Mouse (Mus musculus) intestine, postnatal 0 days (tissue): Measurements from ENCODE around the gene Ntrk2. TPM values are rescaled to one million over a fixed set of nuclear protein-coding genes. Genes with fewer than 3 reads are reported as not detected.

Experiments
- ATAC-seq: fragments of 200-750 bp; cut with Nextera tagmentation; 2 replicates; pipeline ENCODE4 v1.8.0; 2017; ENCODE audit warnings: mild to moderate bottlenecking, moderate TSS enrichment, moderate library complexity
- H3K27ac ChIP-seq: fragments of 300-500 bp; sonication (generic); 2 replicates; pipeline ENCODE4 v1.5.1; 2014; ENCODE audit warnings: mild to moderate bottlenecking, low read depth, low read length, moderate library complexity
- H3K27me3 ChIP-seq: fragments of 300-500 bp; sonication (generic); replicated peaks from 2 replicates; pipeline ENCODE4 v1.6.1; 2014; ENCODE audit warnings: low read length, mixed read lengths; ENCODE audit not compliant: control insufficient read depth, insufficient read depth
- H3K36me3 ChIP-seq: fragments of 300-500 bp; sonication (generic); 2 replicates; pipeline ENCODE4 v1.6.1; 2014; ENCODE audit warnings: mild to moderate bottlenecking, moderate library complexity; ENCODE audit not compliant: control insufficient read depth, insufficient read depth
- H3K4me1 ChIP-seq: fragments of 300-500 bp; sonication (generic); replicated peaks from 2 replicates; pipeline ENCODE4 v1.6.1; 2014; ENCODE audit warnings: antibody characterized with exemption, low read length, mixed read lengths; ENCODE audit not compliant: control insufficient read depth, insufficient read depth
- H3K4me2 ChIP-seq: fragments of 300-500 bp; sonication (generic); replicated peaks from 2 replicates; pipeline ENCODE4 v1.6.1; 2014; ENCODE audit warnings: low read depth, mild to moderate bottlenecking, moderate library complexity
- H3K4me3 ChIP-seq: fragments of 300-500 bp; sonication (generic); 2 replicates; pipeline ENCODE4 v1.5.1; 2014; ENCODE audit warnings: low read depth, low read length
- H3K9ac ChIP-seq: fragments of 300-500 bp; sonication (generic); 2 replicates; pipeline ENCODE4 v1.6.1; 2014; ENCODE audit warnings: mild to moderate bottlenecking, low read depth, low read length
- H3K9me3 ChIP-seq: fragments of 300-500 bp; sonication (generic); 2 replicates; pipeline ENCODE4 v1.6.1; 2016; ENCODE audit warnings: mixed run types; ENCODE audit not compliant: control insufficient read depth
- CTCF ChIP-seq: sonication (generic); IDR thresholded peaks from 2 replicates; pipeline ENCODE4 v1.5.1; 2016; ENCODE audit warnings: low read depth, mild to moderate bottlenecking, control low read depth, antibody characterized with exemption, moderate library complexity
- WGBS: fragments of 180-500 bp; shearing (Covaris S2); extraction: QIAGEN DNeasy Blood & Tissue Kit; methylation state at CpG from one replicate; pipeline ENCODE4 v1.1.7; 2014; 5-methylcytosine and 5-hydroxymethylcytosine counted together
- polyA plus RNA-seq: library from polyadenylated mRNA; unstranded; fragments of >200 nt; fragmentation: Nextera tagmentation; extraction: Ambion mirVana; gene quantifications from 2 replicates; pipeline ENCODE4 v1.2.1, GENCODE M21; 2015

Gene Ntrk2
- polyA plus RNA-seq, 1 experiment from 2014 or later, result 1.6 TPM

- no peaks in the 10 kb centered on the region for H3K36me3 ChIP-seq
- no peaks in the 10 kb centered on the region for H3K4me1 ChIP-seq
- ATAC-seq, result no peak
- H3K4me2 ChIP-seq, result no peak overlapping the region
- no peak for TF ChIP-seq CTCF
- no peaks in the 10 kb centered on the region for H3K9me3 ChIP-seq
- H3K4me3 ChIP-seq, result no peak overlapping the region
- 93% methylated on average over 7 of the region's 7 CpGs for WGBS
- no peak overlapping the region for H3K27ac ChIP-seq
- H3K9ac ChIP-seq, result no peak overlapping the region
- H3K27me3 ChIP-seq, result no peaks in the 10 kb centered on the region
Measured at GRCm38 (mm10) chr13:58797386-58797785, 9.0 kb upstream of the Ntrk2 start.

- Histone ChIP-seq H3K27me3 (peaks cover 13% of the 10 kb centered on the region), H3K4me2 (no peak overlapping the region), H3K36me3 (no peaks in the 10 kb centered on the region), H3K4me3 (no peak overlapping the region), H3K9ac (no peak overlapping the region), H3K27ac (no peak overlapping the region), H3K4me1 (no peaks in the 10 kb centered on the region), H3K9me3 (0 out of 2 replicates have a peak, but pooled peaks cover 3% of the 10 kb centered on the region)
- ATAC-seq, result no peak
- no peak for TF ChIP-seq CTCF
- 65% methylated on average over 3 of the region's 3 CpGs for WGBS
Measured at GRCm38 (mm10) chr13:58801291-58801690, 5.1 kb upstream of the Ntrk2 start.

- Histone ChIP-seq H3K27me3 (peaks cover 39% of the 10 kb centered on the region), H3K9me3 (0 out of 2 replicates have a peak, but pooled peaks cover 3% of the 10 kb centered on the region), H3K4me2 (no peak overlapping the region), H3K27ac (no peak overlapping the region), H3K4me1 (no peaks in the 10 kb centered on the region), H3K36me3 (no peaks in the 10 kb centered on the region), H3K4me3 (no peak overlapping the region), H3K9ac (no peak overlapping the region)
- no peak for ATAC-seq
- 4% methylated on average over 1 of the region's 1 CpGs for WGBS
- peak; percentile 38 for TF ChIP-seq CTCF
Measured at GRCm38 (mm10) chr13:58803882-58804281, 2.5 kb upstream of the Ntrk2 start.

DNA sequence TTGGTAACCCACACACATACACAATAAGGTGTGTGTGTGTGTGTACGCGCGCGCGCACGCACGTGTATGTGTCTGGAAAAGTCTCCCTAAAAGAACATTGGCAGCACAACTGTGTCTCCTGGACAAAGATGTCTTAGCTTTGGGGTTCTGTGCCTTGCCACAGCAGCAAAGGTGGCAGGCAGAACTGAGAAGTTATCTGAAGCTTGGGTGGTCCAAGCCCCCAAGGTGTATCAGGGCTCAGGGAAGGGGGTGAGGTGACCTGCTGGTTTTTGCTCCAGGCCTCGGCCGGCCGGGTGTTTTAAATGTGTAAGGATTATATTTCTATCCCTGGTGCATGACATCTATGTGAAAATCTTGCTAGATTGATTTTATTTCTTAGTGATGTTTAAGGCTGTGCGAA lies 536 bp upstream of the Ntrk2 start:
- H3K4me1 ChIP-seq, result no peaks in the 10 kb centered on the region
- peaks cover 49% of the 10 kb centered on the region for H3K27me3 ChIP-seq
- no peaks in the 10 kb centered on the region for H3K36me3 ChIP-seq
- no peak overlapping the region for H3K27ac ChIP-seq
- H3K4me2 ChIP-seq, result no peak overlapping the region
- 84% methylated on average over 11 of the region's 11 CpGs for WGBS
- no peak overlapping the region for H3K9ac ChIP-seq
- no peak for TF ChIP-seq CTCF
- H3K4me3 ChIP-seq, result no peak overlapping the region
- ATAC-seq, result no peak
- 0 out of 2 replicates have a peak, but pooled peaks cover 3% of the 10 kb centered on the region for H3K9me3 ChIP-seq

- ATAC-seq, result no peak
- peak overlapping the region; percentile 49 for H3K4me3 ChIP-seq
- TF ChIP-seq CTCF, result no peak
- H3K4me1 ChIP-seq, result no peaks in the 10 kb centered on the region
- WGBS, result under 1% methylated on average over 34 of the region's 34 CpGs
- H3K27me3 ChIP-seq, result peaks cover 49% of the 10 kb centered on the region
- no peak overlapping the region; the same call in 1 of the 2 replicates for H3K9ac ChIP-seq
- 0 out of 2 replicates have a peak, but pooled peaks cover 3% of the 10 kb centered on the region for H3K9me3 ChIP-seq
- H3K27ac ChIP-seq, result no peak overlapping the region
- H3K4me2 ChIP-seq, result peak overlapping the region; percentile 84
- H3K36me3 ChIP-seq, result no peaks in the 10 kb centered on the region
Measured at GRCm38 (mm10) chr13:58806896-58807628, 693 bp downstream of the Ntrk2 start.

GRCm38 (mm10) chr13:58807629-58808363 lies 1.4 kb downstream of the Ntrk2 start:
- ATAC-seq, result no peak

More at GRCm38 (mm10) chr13:58807629-58808363, 1.4 kb downstream of the Ntrk2 start:
- Histone ChIP-seq H3K9ac (no peak overlapping the region), H3K4me1 (no peaks in the 10 kb centered on the region), H3K9me3 (0 out of 2 replicates have a peak, but pooled peaks cover 3% of the 10 kb centered on the region), H3K27ac (no peak overlapping the region), H3K4me3 (peak overlapping the region; percentile 49), H3K27me3 (peaks cover 49% of the 10 kb centered on the region), H3K4me2 (peak overlapping the region; percentile 84), H3K36me3 (no peaks in the 10 kb centered on the region)
- no peak for TF ChIP-seq CTCF
- under 1% methylated on average over 50 of the region's 50 CpGs for WGBS
